Mouse (Mus musculus) midbrain, embryonic 12.5 days (tissue): ENCODE measurements around the gene Eif4g2. TPM values are rescaled to one million over a fixed set of nuclear protein-coding genes. Genes with fewer than 3 reads are reported as not detected.

Source experiments
- ATAC-seq: fragments of 200-750 bp; cut with Nextera tagmentation; 2 replicates; pipeline ENCODE4 v1.8.0; 2017; ENCODE audit warnings: low read depth, moderate TSS enrichment, moderate library complexity; ENCODE audit not compliant: low FRiP score
- H3K27ac ChIP-seq: fragments of 300-500 bp; sonication (generic); replicated peaks from 2 replicates; pipeline ENCODE4 v1.5.1; 2016; ENCODE audit warnings: mild to moderate bottlenecking
- H3K27me3 ChIP-seq: fragments of 300-500 bp; sonication (generic); 2 replicates; pipeline ENCODE4 v1.6.1; 2016; ENCODE audit warnings: mild to moderate bottlenecking
- H3K36me3 ChIP-seq: fragments of 300-500 bp; sonication (generic); 2 replicates; pipeline ENCODE4 v1.6.1; 2016
- H3K4me1 ChIP-seq: fragments of 300-500 bp; sonication (generic); 2 replicates; pipeline ENCODE4 v1.6.1; 2016
- H3K4me2 ChIP-seq: fragments of 300-500 bp; sonication (generic); replicated peaks from 2 replicates; pipeline ENCODE4 v1.6.1; 2016; ENCODE audit warnings: mild to moderate bottlenecking, moderate library complexity
- H3K4me3 ChIP-seq: fragments of 300-500 bp; sonication (generic); 2 replicates; pipeline ENCODE4 v1.5.1; 2016; ENCODE audit warnings: mild to moderate bottlenecking
- H3K9ac ChIP-seq: fragments of 300-500 bp; sonication (generic); replicated peaks from 2 replicates; pipeline ENCODE4 v1.6.1; 2016; ENCODE audit warnings: mild to moderate bottlenecking, moderate library complexity
- H3K9me3 ChIP-seq: fragments of 300-500 bp; sonication (generic); 2 replicates; pipeline ENCODE4 v1.6.1; 2016; ENCODE audit warnings: mild to moderate bottlenecking
- WGBS: fragments of 180-500 bp; shearing (Covaris S2); methylation state at CpG from one replicate; pipeline ENCODE4 v1.1.7; 2016; 5-methylcytosine and 5-hydroxymethylcytosine counted together
- polyA plus RNA-seq: library from polyadenylated mRNA; unstranded; fragments of >200 nt; fragmentation: Nextera tagmentation; extraction: Ambion mirVana; gene quantifications from 2 replicates; pipeline ENCODE4 v1.2.1, GENCODE M21; 2016

The Eif4g2 gene
- polyA plus RNA-seq, 1 experiment from 2014 or later, result 1,624 TPM

- H3K36me3 ChIP-seq, result peaks cover 14% of the 10 kb centered on the region
- no peak for ATAC-seq
- no peak overlapping the region for H3K9ac ChIP-seq
- peaks cover 13% of the 10 kb centered on the region for H3K4me1 ChIP-seq
- no peaks in the 10 kb centered on the region for H3K27me3 ChIP-seq
- H3K9me3 ChIP-seq, result no peaks in the 10 kb centered on the region
- no peak overlapping the region for H3K4me3 ChIP-seq
- no peak overlapping the region for H3K4me2 ChIP-seq
- H3K27ac ChIP-seq, result no peak overlapping the region
Observed at GRCm38 (mm10) chr7:111085153-111085552, 2.3 kb upstream of the Eif4g2 start.

DNA sequence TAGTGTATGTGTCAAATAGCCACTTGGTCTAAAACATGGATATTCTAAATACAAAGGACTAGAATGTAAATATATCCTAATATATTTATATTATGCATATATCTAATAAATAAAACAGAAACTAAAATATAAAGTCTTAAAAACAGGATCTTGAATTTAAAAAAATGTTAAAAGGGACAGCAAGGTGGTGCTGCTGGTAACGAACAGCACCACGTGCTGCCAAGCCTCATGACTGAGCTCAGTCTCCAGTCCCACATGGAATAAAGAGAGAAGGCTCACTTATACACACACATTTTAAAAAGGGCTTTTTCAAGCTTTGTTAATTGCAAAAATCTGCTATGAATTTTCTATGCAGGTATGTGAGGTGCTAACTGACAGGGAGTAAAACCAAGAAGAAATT is 1.6 kb upstream of the Eif4g2 start:
- Histone ChIP-seq H3K36me3 (peaks cover 21% of the 10 kb centered on the region), H3K27ac (no peak overlapping the region), H3K4me2 (no peak overlapping the region), H3K27me3 (no peaks in the 10 kb centered on the region), H3K4me1 (peaks cover 20% of the 10 kb centered on the region), H3K9ac (no peak overlapping the region), H3K4me3 (no peak overlapping the region), H3K9me3 (no peaks in the 10 kb centered on the region)
- WGBS, result 73% methylated on average over 2 of the region's 2 CpGs
- no peak for ATAC-seq

DNA sequence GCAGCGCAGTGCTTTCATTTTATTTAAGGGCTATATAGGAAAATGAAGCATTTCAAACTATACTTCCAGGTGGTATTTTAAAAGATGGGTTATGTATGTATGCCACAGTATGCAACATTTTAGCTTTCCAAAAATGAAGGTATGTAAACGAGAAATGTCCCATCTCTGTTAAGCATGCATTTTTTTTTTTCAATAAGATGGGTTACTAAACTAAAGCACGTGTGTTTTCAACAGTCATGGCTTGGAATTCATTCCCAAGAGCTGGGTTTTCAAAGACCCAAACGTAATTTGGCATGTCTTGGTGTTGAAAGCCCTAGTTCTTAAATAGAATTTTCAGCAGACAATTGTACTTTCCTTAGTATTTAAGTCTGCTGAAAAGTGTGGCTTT is 897 bp upstream of the Eif4g2 start:
- H3K4me2 ChIP-seq, result peak overlapping the region; percentile 60
- 14% methylated on average over 4 of the region's 4 CpGs for WGBS
- H3K27ac ChIP-seq, result peak overlapping the region; percentile 100
- peak overlapping the region; percentile 99 for H3K4me3 ChIP-seq
- no peaks in the 10 kb centered on the region for H3K9me3 ChIP-seq
- H3K4me1 ChIP-seq, result peaks cover 23% of the 10 kb centered on the region
- ATAC-seq, result no peak
- H3K9ac ChIP-seq, result peak overlapping the region; percentile 85
- H3K36me3 ChIP-seq, result peaks cover 28% of the 10 kb centered on the region
- H3K27me3 ChIP-seq, result no peaks in the 10 kb centered on the region

DNA sequence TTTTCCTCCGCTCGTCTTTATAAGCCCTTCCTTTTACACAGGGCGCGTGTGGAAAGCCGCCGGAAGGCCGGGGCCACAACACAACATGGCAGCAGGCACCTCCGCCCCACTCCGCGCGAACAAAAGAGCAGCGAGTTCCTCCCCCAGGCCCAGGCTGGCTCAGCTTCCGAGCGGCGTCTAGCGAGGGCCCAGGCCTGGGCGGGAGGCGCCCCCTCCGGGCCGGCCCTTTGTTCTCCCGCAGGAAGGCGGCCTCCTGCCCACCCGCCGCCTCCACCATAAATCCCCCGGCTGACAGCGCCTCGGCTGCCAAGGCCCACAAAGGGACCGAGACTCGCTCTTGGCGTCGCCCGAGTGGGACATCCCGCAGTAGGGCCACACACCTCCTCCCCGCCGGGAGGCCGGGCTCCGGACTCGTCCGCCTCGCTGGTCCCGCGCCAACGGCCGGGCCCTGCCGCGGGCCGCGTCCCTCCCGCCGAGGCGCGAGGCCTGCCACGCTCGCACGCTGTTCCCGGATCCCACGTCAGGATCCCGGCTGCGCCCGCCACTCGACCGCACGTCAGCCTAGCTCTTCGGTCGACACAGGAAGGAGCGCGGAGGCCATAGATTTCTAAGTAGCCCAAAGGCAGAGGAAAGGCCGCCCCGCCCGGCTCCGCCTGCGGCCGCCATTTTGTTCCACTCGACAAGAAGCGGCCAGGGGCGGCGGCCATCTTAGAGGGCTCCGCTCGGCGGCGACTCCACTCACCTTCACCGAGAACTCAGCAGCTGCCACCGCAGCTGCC is 598 bp downstream of the Eif4g2 start:
- WGBS, result under 1% methylated on average over 83 of the region's 83 CpGs
- H3K4me3 ChIP-seq, result peak overlapping the region; percentile 99
- peaks cover 26% of the 10 kb centered on the region for H3K4me1 ChIP-seq
- no peaks in the 10 kb centered on the region for H3K9me3 ChIP-seq
- H3K27ac ChIP-seq, result peak overlapping the region; percentile 100
- H3K4me2 ChIP-seq, result peak overlapping the region; percentile 76
- peak overlapping the region; percentile 100 for H3K9ac ChIP-seq
- ATAC-seq, result peak; percentile 73
- peaks cover 41% of the 10 kb centered on the region for H3K36me3 ChIP-seq
- no peaks in the 10 kb centered on the region for H3K27me3 ChIP-seq

DNA sequence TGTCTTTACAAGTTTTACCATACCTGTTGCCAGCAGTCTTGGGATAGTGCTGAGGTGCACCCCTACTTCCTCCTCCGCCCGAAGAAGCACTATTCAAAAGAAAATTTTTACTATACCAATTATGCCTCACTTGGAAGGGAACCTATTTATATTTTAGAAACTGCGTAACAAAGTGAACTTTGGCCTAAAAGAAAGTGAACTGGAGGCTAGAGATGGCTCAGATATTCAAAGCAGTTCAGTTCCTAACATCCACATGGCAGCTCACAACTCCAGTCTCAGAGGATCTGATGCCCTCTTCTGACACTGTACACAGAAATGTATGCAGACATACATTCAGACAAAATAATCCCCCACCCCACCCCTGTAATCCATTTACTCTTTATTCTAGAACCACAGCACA is 2.0 kb downstream of the Eif4g2 start:
- peak overlapping the region; percentile 76 for H3K4me2 ChIP-seq
- ATAC-seq, result no peak
- 0 out of 2 replicates have a peak overlapping the region, but pooled peaks have one; percentile 100 for H3K27ac ChIP-seq
- peaks cover 55% of the 10 kb centered on the region for H3K36me3 ChIP-seq
- peak overlapping the region; percentile 99 for H3K4me3 ChIP-seq
- WGBS, result 93% methylated on average over 3 of the region's 3 CpGs
- peaks cover 26% of the 10 kb centered on the region for H3K4me1 ChIP-seq
- H3K9ac ChIP-seq, result peak overlapping the region; percentile 100
- H3K27me3 ChIP-seq, result no peaks in the 10 kb centered on the region
- no peaks in the 10 kb centered on the region for H3K9me3 ChIP-seq

- ATAC-seq, result no peak
- Histone ChIP-seq H3K36me3 (peaks cover 61% of the 10 kb centered on the region), H3K4me1 (peaks cover 26% of the 10 kb centered on the region), H3K9ac (no peak overlapping the region), H3K4me3 (peak overlapping the region; percentile 99; the same call in 1 of the 2 replicates), H3K27ac (no peak overlapping the region), H3K27me3 (no peaks in the 10 kb centered on the region), H3K9me3 (no peaks in the 10 kb centered on the region), H3K4me2 (peak overlapping the region; percentile 76)
- WGBS, result 92% methylated on average over 8 of the region's 8 CpGs
Observed at GRCm38 (mm10) chr7:111080026-111080425, 2.8 kb downstream of the Eif4g2 start.

DNA sequence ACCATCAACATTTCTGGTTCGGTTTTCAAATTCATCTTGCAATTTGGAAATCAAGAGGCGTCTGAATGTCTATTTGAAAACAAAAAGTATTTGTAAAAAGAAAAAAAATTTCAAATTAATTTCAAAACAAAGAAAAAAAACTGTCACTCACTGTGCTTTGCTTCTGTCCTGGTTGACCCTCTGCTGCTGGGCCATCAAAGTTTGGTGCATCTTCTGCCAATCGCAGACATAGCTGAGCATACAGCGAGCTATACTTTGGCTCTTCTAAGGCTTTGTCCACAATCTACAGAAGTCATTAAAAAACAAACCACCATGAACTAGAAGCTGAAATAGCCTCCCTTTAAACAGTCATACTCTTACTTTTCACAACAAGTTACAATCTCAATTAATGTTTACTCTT is 4.6 kb downstream of the Eif4g2 start:
- Histone ChIP-seq H3K4me2 (no peak overlapping the region), H3K9me3 (no peaks in the 10 kb centered on the region), H3K9ac (no peak overlapping the region), H3K27ac (no peak overlapping the region), H3K4me1 (peaks cover 26% of the 10 kb centered on the region), H3K4me3 (no peak overlapping the region), H3K36me3 (peaks cover 78% of the 10 kb centered on the region), H3K27me3 (no peaks in the 10 kb centered on the region)
- 97% methylated on average over 4 of the region's 4 CpGs for WGBS
- no peak for ATAC-seq

DNA sequence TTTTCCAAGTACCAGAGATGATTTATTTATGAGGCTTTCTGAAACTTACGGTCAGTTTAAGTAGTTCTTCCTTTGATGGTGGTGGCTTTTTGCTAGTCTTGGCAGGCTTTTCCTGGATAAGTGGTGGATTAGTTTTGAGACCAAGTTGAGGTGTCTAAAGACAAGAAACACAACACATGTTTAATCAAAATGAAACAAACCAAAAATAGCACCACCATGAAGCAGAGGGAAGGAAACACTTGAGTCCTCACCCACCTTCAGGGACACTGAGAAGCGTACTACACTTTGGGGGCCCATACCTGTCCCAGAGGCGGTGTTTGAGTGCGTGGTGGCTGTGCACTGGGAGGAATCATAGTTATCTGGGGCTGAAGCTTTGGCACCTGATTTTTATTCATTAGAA is 7.5 kb downstream of the Eif4g2 start:
- Histone ChIP-seq H3K4me2 (no peak overlapping the region), H3K4me1 (peaks cover 15% of the 10 kb centered on the region), H3K36me3 (peaks cover 93% of the 10 kb centered on the region), H3K27ac (no peak overlapping the region), H3K9ac (no peak overlapping the region), H3K9me3 (no peaks in the 10 kb centered on the region), H3K4me3 (no peak overlapping the region), H3K27me3 (no peaks in the 10 kb centered on the region)
- ATAC-seq, result no peak
- 90% methylated on average over 4 of the region's 4 CpGs for WGBS

- ATAC-seq, result no peak
- H3K9ac ChIP-seq, result no peak overlapping the region
- no peaks in the 10 kb centered on the region for H3K27me3 ChIP-seq
- H3K4me3 ChIP-seq, result no peak overlapping the region
- H3K4me1 ChIP-seq, result no peaks in the 10 kb centered on the region
- H3K36me3 ChIP-seq, result peaks cover 94% of the 10 kb centered on the region
- no peak overlapping the region for H3K4me2 ChIP-seq
- 91% methylated on average over 4 of the region's 4 CpGs for WGBS
- H3K9me3 ChIP-seq, result peaks cover 9% of the 10 kb centered on the region
- H3K27ac ChIP-seq, result no peak overlapping the region
Observed at GRCm38 (mm10) chr7:111072410-111072809, 10.4 kb downstream of the Eif4g2 start.

DNA sequence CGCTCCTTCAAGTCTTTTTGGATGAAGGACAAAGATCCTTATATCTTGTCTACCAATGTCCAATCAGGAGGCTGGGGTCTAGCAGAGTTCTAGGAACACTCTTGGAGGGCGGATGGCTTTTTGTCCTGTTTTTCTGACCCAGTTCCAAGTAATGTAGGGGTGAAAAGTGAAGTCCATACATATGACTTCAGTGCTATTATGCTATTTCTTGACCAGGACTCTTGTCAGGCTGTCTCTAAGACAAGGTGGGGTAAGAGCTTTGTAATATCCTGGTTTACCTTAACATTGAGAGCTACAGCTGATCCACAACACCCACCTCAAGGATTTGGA is 12.7 kb downstream of the Eif4g2 start:
- Histone ChIP-seq H3K36me3 (peaks cover 74% of the 10 kb centered on the region), H3K27ac (no peak overlapping the region), H3K27me3 (no peaks in the 10 kb centered on the region), H3K4me3 (no peak overlapping the region), H3K4me2 (no peak overlapping the region), H3K9me3 (peaks cover 9% of the 10 kb centered on the region), H3K4me1 (no peaks in the 10 kb centered on the region), H3K9ac (no peak overlapping the region)
- 0 out of 2 replicates have a peak, but pooled peaks have one; percentile 30 for ATAC-seq
- 99% methylated on average over 2 of the region's 2 CpGs for WGBS

GRCm38 (mm10) chr7:111069439-111070166 is 13.2 kb downstream of the Eif4g2 start:
- Histone ChIP-seq H3K27me3 (no peaks in the 10 kb centered on the region), H3K27ac (no peak overlapping the region), H3K9me3 (peaks cover 9% of the 10 kb centered on the region), H3K4me1 (no peaks in the 10 kb centered on the region), H3K4me3 (no peak overlapping the region), H3K36me3 (peaks cover 69% of the 10 kb centered on the region), H3K9ac (no peak overlapping the region), H3K4me2 (no peak overlapping the region)
- ATAC-seq, result peak; percentile 52; the same call in 1 of the 2 replicates
- WGBS, result 89% methylated on average over 7 of the region's 7 CpGs

GRCm38 (mm10) chr7:111068181-111068580 is 14.6 kb downstream of the Eif4g2 start:
- no peak overlapping the region for H3K9ac ChIP-seq

More at GRCm38 (mm10) chr7:111068181-111068580, 14.6 kb downstream of the Eif4g2 start:
- Histone ChIP-seq H3K27me3 (no peaks in the 10 kb centered on the region), H3K36me3 (peaks cover 62% of the 10 kb centered on the region), H3K4me2 (no peak overlapping the region), H3K9me3 (peaks cover 9% of the 10 kb centered on the region), H3K4me3 (no peak overlapping the region), H3K27ac (no peak overlapping the region), H3K4me1 (no peaks in the 10 kb centered on the region)
- 94% methylated on average over 3 of the region's 3 CpGs for WGBS
- no peak for ATAC-seq
